ENCODE assay signal across 30 mouse cellular contexts in the genomic region with DNA sequence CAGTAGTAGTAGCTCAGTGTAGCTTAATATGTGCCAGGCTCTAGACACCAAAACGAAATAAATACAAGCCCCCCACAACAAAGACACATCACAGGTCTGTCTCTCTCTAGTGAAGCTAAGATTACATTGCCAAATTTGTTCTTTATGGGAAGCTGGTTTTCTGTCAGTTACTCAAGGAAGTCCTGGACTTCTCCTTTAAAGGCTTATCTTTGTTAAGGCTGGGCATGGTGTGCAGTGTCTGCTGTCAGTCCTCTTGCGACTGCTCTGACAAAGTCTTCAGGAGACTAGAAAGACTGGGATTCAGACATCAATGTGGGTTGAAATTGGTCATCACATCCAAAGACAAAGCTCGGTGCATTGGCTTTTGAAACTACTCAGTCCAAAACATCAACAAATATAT. TPM values are rescaled to one million over a fixed set of nuclear protein-coding genes. Genes with fewer than 3 reads are reported as not detected.
A peak's percentile ranks its signal among the peaks of the same experiment; 100 is the strongest.
DNase-seq lines count a peak whose midpoint lies in the region; ATAC-seq and TF ChIP-seq lines count a peak whose summit lies in the region.
"Had no signal": no experiment of that assay in that cellular context is flagged by ENCODE, and none has a peak within 500 bp of the region (broad histone marks: within the 10 kb centered on the region; RNA-seq: fewer than 3 reads in every experiment).

No protein-coding gene starts in this region.

- intact Hi-C loops in gastrocnemius, adult 2 months (cut with DNase I) = no loop called here
- intact Hi-C loops in gastrocnemius, postnatal 36 days (cut with DNase I) = no loop called here

- DNase-seq in gastrocnemius, adult 2 months = no peak
- DNase-seq in gastrocnemius, postnatal 36 days = no peak
- no peak for DNase-seq in liver, postnatal 0 days
- DNase-seq in kidney, adult 9 months = no peak
- no peak for DNase-seq in kidney, postnatal 25 days
- DNase-seq in urinary bladder, postnatal 25 days (ENCODE audit: low spot score) = no peak
- DNase-seq: adrenal gland, adult 2 months; adrenal gland, postnatal 14 days; B cell, adult 2 months; cerebellum, adult 11-12 months; cerebellum, adult 8-10 months; cerebellum, postnatal 10 days; cerebellum, postnatal 36 days; gastrocnemius, postnatal 25 days; heart, postnatal 10 days; heart, postnatal 36 days had no signal

- no peak for ATAC-seq in liver, postnatal 0 days
- no peak for ATAC-seq in liver, embryonic 12.5 days
- ATAC-seq in granulocyte monocyte progenitor cell, adult 5-6 weeks (replicated peaks; ENCODE audit: poor library complexity, severe bottlenecking) = peak; percentile 66
- ATAC-seq: forebrain, embryonic 13.5 days; forebrain, embryonic 16.5 days; hindbrain, postnatal 0 days; inflammation-experienced regulatory T-cells, adult 6 months had no signal

- no peak overlapping the region for H3K4me2 ChIP-seq in liver, postnatal 0 days (ENCODE audit: low read depth, low read length)
- no peak overlapping the region for H3K4me2 ChIP-seq in liver, embryonic 12.5 days
- H3K4me2 ChIP-seq: forebrain, embryonic 13.5 days; heart, embryonic 12.5 days; heart, embryonic 15.5 days; hindbrain, embryonic 14.5 days had no signal

- 57% methylated on average over 3 of the region's 3 CpGs for WGBS in liver, postnatal 0 days (ENCODE audit: insufficient replicate concordance)
- WGBS in liver, embryonic 12.5 days (ENCODE audit: insufficient replicate concordance) = 51% methylated on average over 3 of the region's 3 CpGs

- peaks cover 29% of the 10 kb centered on the region for H3K4me1 ChIP-seq in liver, postnatal 0 days (ENCODE audit: insufficient read depth)
- H3K4me1 ChIP-seq in liver, embryonic 12.5 days = 0 out of 2 replicates have a peak, but pooled peaks cover 7% of the 10 kb centered on the region

- no peak overlapping the region for H3K4me3 ChIP-seq in gastrocnemius, adult 2 months
- H3K4me3 ChIP-seq in liver, postnatal 0 days (ENCODE audit: low read depth, low read length) = no peak overlapping the region
- H3K4me3 ChIP-seq in liver, embryonic 12.5 days = no peak overlapping the region
- H3K4me3 ChIP-seq: forebrain, embryonic 10.5 days; forebrain, embryonic 13.5 days; heart, embryonic 12.5 days; heart, embryonic 15.5 days had no signal

- H3K9me3 ChIP-seq in liver, postnatal 0 days (ENCODE audit: low read length) = no peaks in the 10 kb centered on the region
- no peaks in the 10 kb centered on the region for H3K9me3 ChIP-seq in liver, embryonic 12.5 days (replicated peaks)
- H3K9me3 ChIP-seq: forebrain, embryonic 10.5 days; forebrain, embryonic 13.5 days; heart, embryonic 12.5 days; heart, embryonic 15.5 days had no signal

- H3K27ac ChIP-seq in gastrocnemius, adult 2 months = peak overlapping the region; percentile 65; the same call in 1 of the 2 replicates
- 0 out of 2 replicates have a peak overlapping the region, but pooled peaks have one; percentile 69 for H3K27ac ChIP-seq in liver, postnatal 0 days (ENCODE audit: low read depth)
- no peak overlapping the region for H3K27ac ChIP-seq in liver, embryonic 12.5 days
- H3K27ac ChIP-seq: forebrain, embryonic 10.5 days; forebrain, embryonic 13.5 days; hindbrain, embryonic 14.5 days; hindbrain, postnatal 0 days had no signal

- no peaks in the 10 kb centered on the region for H3K36me3 ChIP-seq in liver, postnatal 0 days (replicated peaks; ENCODE audit: insufficient read depth, low read length)
- no peaks in the 10 kb centered on the region for H3K36me3 ChIP-seq in liver, embryonic 12.5 days
- H3K36me3 ChIP-seq: forebrain, embryonic 10.5 days; heart, embryonic 15.5 days had no signal

- no peak overlapping the region for H3K9ac ChIP-seq in liver, postnatal 0 days (replicated peaks)
- no peak overlapping the region for H3K9ac ChIP-seq in liver, embryonic 12.5 days
- H3K9ac ChIP-seq: forebrain, embryonic 13.5 days; heart, embryonic 12.5 days; heart, embryonic 15.5 days; hindbrain, embryonic 14.5 days had no signal

- no peaks in the 10 kb centered on the region for H3K27me3 ChIP-seq in liver, postnatal 0 days (ENCODE audit: insufficient read depth, low read length)
- no peaks in the 10 kb centered on the region for H3K27me3 ChIP-seq in liver, embryonic 12.5 days (replicated peaks)
- H3K27me3 ChIP-seq: CH12.LX; forebrain, embryonic 13.5 days; heart, embryonic 12.5 days; heart, embryonic 15.5 days had no signal

- TF ChIP-seq CTCF in gastrocnemius, adult 2 months (IDR thresholded peaks at IDR 0.05) = no peak
- TF ChIP-seq CTCF in liver, postnatal 0 days (IDR thresholded peaks at IDR 0.05; ENCODE audit: low read depth) = no peak

- TF ChIP-seq EP300 in liver, postnatal 0 days (IDR thresholded peaks at IDR 0.05; ENCODE audit: low read depth) = no peak

RNA-seq across cellular contexts. Expression of a gene that starts 31.0 kb away (rescaled TPM):
- not detected for total RNA-seq in gastrocnemius, adult 2 months (2021)
- under 1 TPM in 1 of 2 experiments, not detected in 1; 0.26 TPM for total RNA-seq in gastrocnemius, postnatal 36 days (2021)
- not detected in 2 replicates for polyA plus RNA-seq in liver, postnatal 0 days (2015; fragmentation: Nextera tagmentation; extraction: Ambion mirVana)
- 0.23 TPM in 1 of 2 replicates, not detected in the other for polyA plus RNA-seq in liver, embryonic 12.5 days (2016; fragmentation: Nextera tagmentation; extraction: Ambion mirVana)
- total RNA-seq in granulocyte monocyte progenitor cell, adult 5-6 weeks (2014; fragmentation: Nextera tagmentation) = not detected in 2 replicates
- total RNA-seq in granulocyte monocyte progenitor cell, adult 5-6 weeks (2017) = not detected in 2 replicates
- total RNA-seq: adrenal gland, adult 2 months; adrenal gland, postnatal 14 days; CH12.LX; gastrocnemius, adult 8-10 months; heart, adult 18-20 months had no signal
- polyA plus RNA-seq: G1E; inflammation-experienced regulatory T-cells, adult 6 months had no signal

RNA-seq across cellular contexts. Expression of a gene that starts 36.4 kb away (rescaled TPM):
- total RNA-seq in gastrocnemius, adult 2 months (2021) = 10 to 100 TPM; 57.0 to 57.8 TPM
- total RNA-seq in gastrocnemius, postnatal 36 days (2021) = 10 to 100 TPM; 56.2 to 61.5 TPM
- polyA plus RNA-seq in liver, postnatal 0 days (2015; fragmentation: Nextera tagmentation; extraction: Ambion mirVana) = 9.9 TPM in 2 replicates
- 3.8 and 4.5 TPM in 2 replicates for polyA plus RNA-seq in liver, embryonic 12.5 days (2016; fragmentation: Nextera tagmentation; extraction: Ambion mirVana)
- 5.6 and 14.0 TPM in 2 replicates for total RNA-seq in granulocyte monocyte progenitor cell, adult 5-6 weeks (2014; fragmentation: Nextera tagmentation)
- 2.6 and 3.5 TPM in 2 replicates for total RNA-seq in granulocyte monocyte progenitor cell, adult 5-6 weeks (2017)
- total RNA-seq: CH12.LX had no signal
